In the genomic region with DNA sequence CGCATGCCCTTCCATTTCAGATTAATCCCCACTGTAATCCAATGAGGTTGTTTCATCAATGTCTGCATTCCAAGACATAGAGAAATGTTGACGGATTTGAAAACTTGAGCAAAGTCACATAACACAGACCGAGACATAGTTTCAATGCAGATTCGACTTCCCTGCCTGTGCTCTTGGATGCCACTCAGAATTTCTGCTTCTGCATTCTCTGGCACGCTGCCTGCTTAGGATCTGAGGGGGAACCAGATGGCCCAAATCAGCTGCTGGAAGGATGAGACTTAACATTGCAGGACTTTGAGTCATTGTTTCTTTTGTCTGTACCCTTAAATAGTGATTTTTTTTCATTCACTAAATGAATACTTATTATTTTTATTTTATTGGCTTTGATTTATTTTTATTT, we compare ENCODE assay signal across 8 mouse cellular contexts.
DNase-seq lines count a peak whose midpoint lies in the region; ATAC-seq and TF ChIP-seq lines count a peak whose summit lies in the region.

No protein-coding gene starts in this region.

- H3K4me2 ChIP-seq in embryonic facial prominence, embryonic 14.5 days (ENCODE audit: low read depth, low read length), result no peak overlapping the region
- H3K4me2 ChIP-seq in lung, postnatal 0 days (replicated peaks; ENCODE audit: low read depth, low read length), result no peak overlapping the region

- H3K9ac ChIP-seq in embryonic facial prominence, embryonic 14.5 days (ENCODE audit: low read depth, low read length), result no peak overlapping the region
- H3K9ac ChIP-seq in lung, postnatal 0 days (replicated peaks; ENCODE audit: low read depth), result no peak overlapping the region

- H3K27ac ChIP-seq in embryonic facial prominence, embryonic 14.5 days (replicated peaks; ENCODE audit: low read depth, low read length), result no peak overlapping the region
- H3K27ac ChIP-seq in embryonic facial prominence, embryonic 10.5 days (replicated peaks), result no peak overlapping the region
- H3K27ac ChIP-seq in lung, postnatal 0 days (ENCODE audit: low read length), result no peak overlapping the region

- no peaks in the 10 kb centered on the region for H3K9me3 ChIP-seq in embryonic facial prominence, embryonic 14.5 days (ENCODE audit: control insufficient read depth, low read length)
- no peaks in the 10 kb centered on the region for H3K9me3 ChIP-seq in embryonic facial prominence, embryonic 10.5 days
- H3K9me3 ChIP-seq in lung, postnatal 0 days (ENCODE audit: low read length), result no peaks in the 10 kb centered on the region

- 45% methylated on average over 5 of the region's 5 CpGs for WGBS in embryonic facial prominence, embryonic 14.5 days
- 88% methylated on average over 5 of the region's 5 CpGs for WGBS in embryonic facial prominence, embryonic 10.5 days
- 53% methylated on average over 5 of the region's 5 CpGs for WGBS in lung, postnatal 0 days
- 66% methylated on average over 5 of the region's 5 CpGs for WGBS in lung, adult 2 months

- TF ChIP-seq EP300 in lung, postnatal 0 days (IDR thresholded peaks at IDR 0.05), result no peak

- H3K27me3 ChIP-seq in embryonic facial prominence, embryonic 14.5 days (replicated peaks; ENCODE audit: control insufficient read depth, insufficient read depth, low read length), result no peaks in the 10 kb centered on the region
- no peaks in the 10 kb centered on the region for H3K27me3 ChIP-seq in embryonic facial prominence, embryonic 10.5 days (replicated peaks; ENCODE audit: low read depth, poor library complexity, severe bottlenecking)
- H3K27me3 ChIP-seq in lung, postnatal 0 days (replicated peaks; ENCODE audit: insufficient read depth, low read length), result no peaks in the 10 kb centered on the region

- H3K4me1 ChIP-seq in embryonic facial prominence, embryonic 14.5 days (ENCODE audit: control insufficient read depth, insufficient read depth, low read length), result no peaks in the 10 kb centered on the region
- no peaks in the 10 kb centered on the region for H3K4me1 ChIP-seq in embryonic facial prominence, embryonic 10.5 days
- H3K4me1 ChIP-seq in lung, postnatal 0 days (ENCODE audit: insufficient read depth, low read depth, low read length), result no peaks in the 10 kb centered on the region
- no peaks in the 10 kb centered on the region for H3K4me1 ChIP-seq in lung, adult 2 months (ENCODE audit: control insufficient read depth, insufficient read depth, low read length)

- H3K36me3 ChIP-seq in embryonic facial prominence, embryonic 14.5 days (ENCODE audit: control insufficient read depth, insufficient read depth, low read length), result no peaks in the 10 kb centered on the region
- no peaks in the 10 kb centered on the region for H3K36me3 ChIP-seq in embryonic facial prominence, embryonic 10.5 days (replicated peaks)
- no peaks in the 10 kb centered on the region for H3K36me3 ChIP-seq in lung, postnatal 0 days (ENCODE audit: insufficient read depth, low read length)

- no peak overlapping the region for H3K4me3 ChIP-seq in embryonic facial prominence, embryonic 14.5 days (ENCODE audit: low read depth, low read length)
- no peak overlapping the region for H3K4me3 ChIP-seq in embryonic facial prominence, embryonic 10.5 days
- H3K4me3 ChIP-seq in lung, postnatal 0 days (ENCODE audit: low read depth, low read length), result no peak overlapping the region
- H3K4me3 ChIP-seq in lung, adult 2 months (replicated peaks; ENCODE audit: extremely low read depth, low read depth, low read length), result no peak overlapping the region

- TF ChIP-seq POLR2A in lung, adult 2 months (IDR thresholded peaks at IDR 0.05; ENCODE audit: borderline replicate concordance, extremely low read depth, low read depth, low read length), result no peak

- TF ChIP-seq CTCF in lung, postnatal 0 days (IDR thresholded peaks at IDR 0.05), result no peak
- no peak for TF ChIP-seq CTCF in lung, adult 2 months (IDR thresholded peaks at IDR 0.05; ENCODE audit: insufficient read depth, low read length)

- ATAC-seq in embryonic facial prominence, embryonic 14.5 days (ENCODE audit: low read depth), result peak; percentile 26; the same call in 1 of the 2 replicates
- peak; percentile 35 for ATAC-seq in lung, postnatal 0 days
- ATAC-seq in megakaryocyte, adult 5-6 weeks (ENCODE audit: poor library complexity, severe bottlenecking), result no peak

- DNase-seq in embryonic facial prominence, embryonic 14.5 days (ENCODE audit: low spot score), result peak; percentile 85
- no peak for DNase-seq in embryonic facial prominence, embryonic 10.5 days (ENCODE audit: low spot score)
- DNase-seq in lung, postnatal 0 days (ENCODE audit: low spot score), result peak; percentile 66
- no peak for DNase-seq in lung, adult 2 months
- DNase-seq in layer of hippocampus, adult 8-10 months (ENCODE audit: low spot score in 2 of 2), result peak; percentile 50 to 65
- peak; percentile 79 to 81 for DNase-seq in right cerebral cortex, postnatal 10 days (ENCODE audit: low spot score in 2 of 2)
- no peak for DNase-seq in ovary, postnatal 36 days (ENCODE audit: low spot score)

Comparison
In these comparisons a context has a peak if more than half of its experiments do, and no peak if none do; other contexts are left out.
1. DNase-seq: peak in embryonic facial prominence, embryonic 14.5 days (single experiment), lung, postnatal 0 days (single experiment), layer of hippocampus, adult 8-10 months (2 of 2) and right cerebral cortex, postnatal 10 days (2 of 2); none in embryonic facial prominence, embryonic 10.5 days (single experiment), lung, adult 2 months (single experiment) and ovary, postnatal 36 days (single experiment).